Mouse (Mus musculus): ENCODE results near the gene Itga4.

- TF ChIP-seq TAL1 (IDR thresholded peaks at IDR 0.05; ENCODE audit: low read length) (no peak), MAX (IDR thresholded peaks at IDR 0.05; ENCODE audit: low read length) (no peak), POLR2AphosphoS5 (IDR thresholded peaks at IDR 0.05; ENCODE audit: borderline replicate concordance, low read depth, low read length) (no peak), E2F4 (IDR thresholded peaks at IDR 0.05; ENCODE audit: borderline replicate concordance, low read depth, low read length) (no peak), POLR2AphosphoS2 (IDR thresholded peaks at IDR 0.05; ENCODE audit: low read length) (no peak), CTCF (IDR thresholded peaks at IDR 0.05 in 2 of 3, conservative IDR thresholded peaks at IDR 0.05 in 1 of 3; ENCODE audit: control insufficient read depth in 1 of 3, insufficient read depth in 1 of 3, low read depth in 2 of 3, low read length in 3 of 3, poor library complexity in 1 of 3, severe bottlenecking in 1 of 3) (no peak), POLR2A (IDR thresholded peaks at IDR 0.05; ENCODE audit: control insufficient read depth in 1 of 2, insufficient read depth in 1 of 2, low read depth in 1 of 2, low read length in 2 of 2, poor library complexity in 1 of 2) (no peak)
Observed at GRCm38 (mm10) chr2:79244743-79245142, 10.5 kb upstream of the Itga4 start.

Measured in MEL (cell line).